Mouse (Mus musculus) kidney, postnatal 10 days (tissue): ENCODE measurements at regions not wholly inside any gene's neighbourhood (a gene's known extent, or its start where the extent isn't known, plus 50 kb on each side); places are given as distances from the start of the nearest gene placed in this dataset.

Experiments used
- DNase-seq: peaks from one replicate; pipeline ENCODE4 v3.0.0; 2021; ENCODE audit warnings: mixed read lengths

DNA sequence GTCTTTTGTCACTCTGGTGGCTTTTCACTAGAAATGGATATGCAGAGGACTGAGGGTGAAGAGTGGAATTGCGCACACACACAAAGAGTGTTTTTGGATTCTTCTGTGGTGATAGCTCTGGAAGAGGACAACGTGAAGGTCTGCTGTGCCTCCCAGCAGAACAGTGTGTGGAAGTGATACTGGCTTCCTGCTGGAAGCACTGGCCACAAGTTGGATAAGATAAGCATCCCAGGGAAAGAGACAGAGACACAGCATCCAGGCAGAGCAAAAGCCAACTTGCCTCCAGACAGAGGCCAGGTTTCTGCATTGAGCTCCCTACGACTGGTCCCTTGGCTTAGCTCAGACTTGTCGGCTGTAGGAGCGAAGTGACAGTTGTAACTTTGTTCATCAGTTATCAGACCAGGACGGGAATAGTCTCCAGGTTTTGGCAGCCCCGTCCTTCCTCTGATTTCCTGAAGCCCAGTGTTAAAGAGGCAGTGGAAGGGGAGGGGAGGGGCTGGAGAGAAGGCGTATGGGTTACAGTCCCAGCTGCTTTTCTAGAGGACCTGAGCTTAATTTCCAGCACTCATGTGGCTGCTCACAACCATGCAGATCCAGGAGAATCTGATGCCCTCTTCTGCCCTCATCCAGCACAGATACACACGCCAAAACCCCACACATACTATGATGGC, 89.2 kb downstream of the Tmem170b start:
- DNase-seq = no peak

DNA sequence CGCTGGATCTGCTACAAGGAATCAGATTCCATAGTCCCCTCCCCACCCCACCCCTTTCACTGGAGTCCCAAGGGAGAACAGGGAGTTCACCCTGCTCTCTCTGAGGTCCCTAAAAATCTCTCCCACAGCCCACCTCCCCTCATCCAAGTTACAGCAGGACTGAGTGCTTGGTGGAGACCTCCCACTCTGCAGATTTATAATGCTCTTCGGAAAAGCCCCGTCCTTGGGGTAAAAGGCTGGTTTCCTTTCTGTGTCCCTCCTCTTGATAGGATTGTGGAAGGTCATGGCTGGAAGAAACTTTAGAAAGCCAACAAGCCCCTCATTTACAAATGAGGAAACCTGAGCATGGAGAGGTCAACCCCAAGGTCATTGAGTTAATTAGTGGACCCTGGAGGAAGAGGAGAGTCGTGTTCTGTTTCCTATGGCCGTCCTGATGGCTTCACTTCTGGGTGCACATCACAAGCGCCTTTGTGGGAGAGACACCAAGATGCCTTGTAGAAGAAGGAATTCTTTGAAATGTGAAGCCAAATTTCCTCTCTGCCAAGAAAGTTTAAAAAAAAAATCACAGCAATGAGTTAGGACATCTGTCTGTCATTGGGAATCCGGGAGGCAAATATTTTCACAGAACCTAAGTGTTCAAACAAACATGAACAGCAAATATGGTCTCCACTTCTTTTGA, 91.2 kb downstream of the Tmem170b start:
- DNase-seq = no peak

- no peak for DNase-seq
Observed at GRCm38 (mm10) chr13:41701345-41701744, 95.6 kb downstream of the Tmem170b start.

DNA sequence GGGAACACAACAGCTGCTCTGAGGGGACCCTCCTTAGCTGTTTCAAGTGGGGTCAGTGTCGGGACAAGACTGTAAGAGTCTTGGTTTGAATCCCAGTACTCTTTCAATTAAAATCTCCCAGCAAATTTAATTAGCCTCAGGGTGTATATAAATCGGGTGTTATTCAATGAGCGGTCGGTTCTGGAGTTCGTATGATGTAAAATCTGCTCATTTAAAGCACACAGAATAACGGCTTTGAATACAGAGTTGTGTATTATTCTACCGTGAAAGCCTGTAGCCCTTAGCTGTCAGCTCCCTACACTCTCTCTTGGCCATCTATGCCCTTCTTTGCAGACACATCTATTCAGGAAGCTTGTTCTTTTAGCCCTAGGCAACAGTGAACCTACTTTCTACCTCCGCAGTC, 96.1 kb downstream of the Tmem170b start:
- DNase-seq = no peak

DNA sequence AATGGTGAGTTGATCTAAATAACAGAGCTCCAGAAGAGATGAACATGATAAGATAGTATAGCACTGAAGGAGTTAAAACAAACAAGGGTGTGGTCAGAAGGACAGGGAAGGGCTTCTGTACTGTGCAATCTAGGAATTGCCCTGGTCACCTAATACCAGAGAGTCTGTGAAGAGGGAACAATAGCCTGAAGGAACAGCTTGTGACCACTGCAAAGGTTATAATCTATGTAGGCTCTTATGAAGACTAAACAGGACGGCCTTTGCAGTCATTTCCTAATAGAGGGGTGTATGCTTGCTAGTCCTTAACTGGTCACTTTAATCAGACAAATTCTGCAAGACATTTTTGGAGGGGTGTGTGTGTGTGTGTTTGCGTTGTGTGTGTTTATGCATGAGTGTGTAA, 97.5 kb downstream of the Tmem170b start:
- DNase-seq = no peak

DNA sequence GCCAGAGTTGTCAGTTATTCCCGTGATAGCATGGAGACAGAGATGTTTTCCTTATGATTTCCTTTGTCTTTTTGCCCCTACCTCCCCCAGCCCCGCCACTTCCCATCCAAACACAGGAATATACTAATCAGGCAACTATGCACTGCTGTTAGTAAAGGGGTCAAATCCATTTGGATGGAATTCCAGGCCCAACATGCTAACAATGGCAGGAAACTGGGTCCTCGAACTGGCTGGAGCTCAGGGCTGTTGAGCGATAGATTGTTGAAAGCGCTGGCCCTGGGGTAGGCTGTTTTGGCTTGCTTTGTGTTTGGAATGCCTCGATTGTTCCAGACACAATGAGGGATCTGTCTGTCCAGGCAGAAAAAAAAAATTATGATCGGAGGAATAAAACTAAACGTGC, 97.9 kb downstream of the Tmem170b start:
- DNase-seq = peak; percentile 54

GRCm38 (mm10) chr13:41704806-41705205, 99.1 kb downstream of the Tmem170b start:
- no peak for DNase-seq

- DNase-seq = no peak
Observed at GRCm38 (mm10) chr13:41705636-41706035, 99.9 kb downstream of the Tmem170b start.

DNA sequence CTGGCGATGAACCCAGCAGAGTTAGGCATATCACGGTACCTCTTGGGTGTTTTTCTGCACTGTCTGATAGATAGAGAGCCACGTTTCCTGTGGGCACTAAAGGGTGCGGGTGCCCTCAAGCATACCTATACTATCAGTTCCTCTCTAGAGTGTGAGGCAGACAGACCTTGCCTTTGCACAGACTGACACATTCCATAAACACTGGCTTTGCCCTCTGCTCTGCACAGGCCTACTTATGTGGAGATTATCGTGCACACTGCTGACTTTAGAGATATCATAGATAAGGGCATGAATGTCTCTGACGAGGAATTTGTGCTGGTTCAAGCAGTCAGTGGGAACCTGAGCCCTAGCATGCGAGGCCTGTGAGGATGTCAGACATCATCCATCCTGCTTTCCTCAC, 102.1 kb downstream of the Tmem170b start:
- no peak for DNase-seq

DNA sequence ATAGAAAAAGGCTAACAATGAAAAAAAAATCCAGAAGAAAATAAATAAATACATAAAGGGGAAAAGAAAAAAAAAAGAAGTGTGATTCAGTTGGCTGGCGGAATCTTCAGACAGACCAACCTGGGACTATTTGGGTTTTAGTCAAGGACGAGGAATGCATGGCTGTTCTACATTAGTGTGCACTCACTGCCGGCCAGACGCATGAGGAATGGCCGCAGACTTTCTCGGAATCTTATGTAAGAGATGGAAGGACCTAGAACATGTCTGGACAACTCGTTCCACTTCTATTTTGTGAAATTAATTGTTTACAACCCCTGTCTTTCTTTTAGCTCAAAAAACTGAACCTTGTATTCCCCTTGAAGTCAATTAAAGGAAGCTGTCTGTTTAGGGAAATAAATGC, 103.4 kb downstream of the Tmem170b start:
- no peak for DNase-seq

DNA sequence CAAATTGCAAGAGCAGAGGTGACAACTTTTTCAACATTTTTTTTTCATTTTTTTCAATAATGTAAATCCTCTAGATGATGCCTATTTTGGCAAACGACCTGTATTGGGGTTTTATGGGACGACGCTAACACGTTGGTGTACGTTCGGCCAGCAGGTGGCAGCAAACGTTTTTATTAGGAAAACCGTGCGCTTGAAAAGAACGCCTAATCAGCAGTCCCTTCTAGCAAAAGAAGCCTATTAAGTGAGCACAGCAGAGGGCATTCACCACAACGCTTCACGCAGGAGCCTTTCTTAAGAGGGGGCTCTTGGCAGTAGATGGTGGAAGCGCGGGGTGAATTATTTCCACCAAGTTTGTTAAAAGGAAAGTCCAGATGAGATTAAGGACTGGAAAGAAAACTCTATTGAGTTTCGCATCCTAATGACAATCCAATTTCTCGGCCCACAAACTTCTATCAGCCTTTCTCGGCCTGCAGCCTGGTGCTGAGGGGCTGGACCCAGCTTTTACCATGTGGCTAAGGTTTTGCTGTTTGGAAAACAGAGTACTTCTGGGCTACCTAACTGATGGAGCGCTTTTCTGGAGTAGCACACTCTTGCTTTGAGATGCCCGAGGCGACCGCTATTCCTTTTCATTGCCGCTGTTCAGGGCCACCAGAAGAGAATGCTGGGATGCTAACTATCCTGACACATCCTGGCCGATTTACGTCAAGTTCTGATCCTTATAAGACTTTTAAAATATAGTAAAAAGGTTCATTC, 103.9 kb downstream of the Tmem170b start:
- peak; percentile 96 for DNase-seq

- DNase-seq = no peak
Observed at GRCm38 (mm10) chr13:41712616-41713015, 106.9 kb downstream of the Tmem170b start.
